Mouse (Mus musculus) ovary, postnatal 10 days (tissue): Measurements from ENCODE around the gene Abcg8.

Experiments used
- DNase-seq: peaks from one replicate; pipeline ENCODE4 v3.0.0; 2022; ENCODE audit warnings: low spot score

Abcg8 gene

GRCm38 (mm10) chr17:84675951-84676366, at the start of gene Abcg8:
Gene Abcg8, plus strand, starts transcription at chr17:84676302.
- DNase-seq, result no peak

GRCm38 (mm10) chr17:84626857-84627305, 49.2 kb upstream of the Abcg8 start:
- peak; percentile 24 for DNase-seq

GRCm38 (mm10) chr17:84627721-84628120, 48.4 kb upstream of the Abcg8 start:
- no peak for DNase-seq

GRCm38 (mm10) chr17:84628611-84629010, 47.5 kb upstream of the Abcg8 start:
- no peak for DNase-seq

GRCm38 (mm10) chr17:84631836-84632235, 44.3 kb upstream of the Abcg8 start:
- DNase-seq, result no peak

- DNase-seq, result no peak
Measured at GRCm38 (mm10) chr17:84633443-84633842, 42.7 kb upstream of the Abcg8 start.

GRCm38 (mm10) chr17:84636328-84636727, 39.8 kb upstream of the Abcg8 start:
- DNase-seq, result no peak

GRCm38 (mm10) chr17:84637971-84638370, 38.1 kb upstream of the Abcg8 start:
- no peak for DNase-seq

- no peak for DNase-seq
Measured at GRCm38 (mm10) chr17:84639796-84640378, 36.2 kb upstream of the Abcg8 start.

- peak; percentile 27 for DNase-seq
Measured at GRCm38 (mm10) chr17:84641893-84642292, 34.2 kb upstream of the Abcg8 start.

- DNase-seq, result no peak
Measured at GRCm38 (mm10) chr17:84642324-84642723, 33.8 kb upstream of the Abcg8 start.

- DNase-seq, result no peak
Measured at GRCm38 (mm10) chr17:84644292-84645050, 31.6 kb upstream of the Abcg8 start.

GRCm38 (mm10) chr17:84645119-84645518, 31.0 kb upstream of the Abcg8 start:
- no peak for DNase-seq

GRCm38 (mm10) chr17:84645894-84646293, 30.2 kb upstream of the Abcg8 start:
- no peak for DNase-seq

- DNase-seq, result no peak
Measured at GRCm38 (mm10) chr17:84646477-84646876, 29.6 kb upstream of the Abcg8 start.

GRCm38 (mm10) chr17:84647630-84648029, 28.5 kb upstream of the Abcg8 start:
- DNase-seq, result no peak

- no peak for DNase-seq
Measured at GRCm38 (mm10) chr17:84650302-84651017, 25.6 kb upstream of the Abcg8 start.

GRCm38 (mm10) chr17:84653544-84653943, 22.6 kb upstream of the Abcg8 start:
- DNase-seq, result no peak

GRCm38 (mm10) chr17:84656205-84656604, 19.9 kb upstream of the Abcg8 start:
- no peak for DNase-seq

- no peak for DNase-seq
Measured at GRCm38 (mm10) chr17:84656653-84657421, 19.3 kb upstream of the Abcg8 start.

GRCm38 (mm10) chr17:84657422-84657732, 18.7 kb upstream of the Abcg8 start:
- no peak for DNase-seq

GRCm38 (mm10) chr17:84657782-84658181, 18.3 kb upstream of the Abcg8 start:
- no peak for DNase-seq
